Mouse (Mus musculus) lung, postnatal 0 days (tissue): ENCODE measurements around the gene Btd.

Experiments used
- CTCF ChIP-seq: IDR thresholded peaks from 2 replicates; pipeline ENCODE4 v1.5.1; 2016; ENCODE audit warnings: antibody characterized with exemption, mild to moderate bottlenecking
- EP300 ChIP-seq: IDR thresholded peaks from 2 replicates; pipeline ENCODE4 v1.6.1; 2016; ENCODE audit warnings: antibody characterized with exemption, mild to moderate bottlenecking, control low read depth

DNA sequence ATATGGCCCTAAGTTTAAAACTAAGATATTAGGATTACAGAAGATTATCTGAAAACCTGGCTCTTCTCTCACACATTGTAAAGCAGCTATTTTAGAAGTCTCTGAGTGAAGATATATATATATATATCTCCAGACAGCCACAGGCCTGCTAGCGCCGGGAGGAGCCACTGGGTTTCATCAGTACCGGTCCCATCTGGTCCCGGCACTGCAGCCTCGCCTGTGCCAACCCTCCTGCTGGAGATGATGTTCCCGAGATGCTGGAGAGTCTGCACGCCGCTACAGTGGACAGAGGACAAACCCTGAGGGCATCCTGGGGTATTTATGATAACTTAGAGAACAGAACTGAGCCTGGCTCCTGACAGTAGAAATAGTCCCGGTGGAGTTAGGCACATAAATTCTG, 23.6 kb upstream of the Btd start:
- no peak for TF ChIP-seq CTCF
- TF ChIP-seq EP300 = no peak
